Mouse (Mus musculus): Measurements from ENCODE around the gene Ptpn3. TPM values are rescaled to one million over a fixed set of nuclear protein-coding genes. Genes with fewer than 3 reads are reported as not detected.
A peak's percentile ranks its signal among the peaks of the same experiment; 100 is the strongest.

The Ptpn3 gene
- polyA plus RNA-seq, 1 experiment from 2014 or later = 4.9 TPM

DNA sequence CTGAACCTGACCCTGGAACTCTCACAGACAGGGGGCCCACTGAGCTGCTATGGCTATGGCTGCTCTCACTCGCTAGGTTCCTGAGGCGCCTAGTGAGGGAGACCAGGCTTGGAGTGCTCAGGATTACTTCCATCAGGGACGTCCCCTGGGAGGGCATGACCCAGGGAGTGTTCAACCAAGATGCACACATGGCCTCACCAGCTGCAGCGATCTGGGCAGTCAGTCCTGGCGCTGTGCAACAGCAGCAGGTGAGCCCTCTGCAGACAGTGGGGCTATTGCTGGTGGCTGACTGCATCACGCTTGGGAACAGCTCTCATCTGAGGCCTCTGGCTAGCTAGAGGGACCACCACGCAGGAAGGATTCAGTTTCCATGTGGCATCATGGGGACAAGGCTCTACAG lies 63.5 kb downstream of the Ptpn3 start:
- Histone ChIP-seq H3K4me1 (0 out of 2 replicates have a peak, but pooled peaks cover 15% of the 10 kb centered on the region), H3K9me3 (replicated peaks) (no peaks in the 10 kb centered on the region), H3K4me3 (replicated peaks) (no peak overlapping the region), H3K36me3 (no peaks in the 10 kb centered on the region), H3K27me3 (no peaks in the 10 kb centered on the region), H3K4me2 (replicated peaks) (no peak overlapping the region), H3K27ac (replicated peaks) (no peak overlapping the region), H3K9ac (no peak overlapping the region)
- 74% methylated on average over 7 of the region's 7 CpGs for WGBS
- ATAC-seq (ENCODE audit: insufficient number of reproducible peaks, low FRiP score, low TSS enrichment, low read depth) = peak; percentile 22; the same call in 1 of the 2 replicates

DNA sequence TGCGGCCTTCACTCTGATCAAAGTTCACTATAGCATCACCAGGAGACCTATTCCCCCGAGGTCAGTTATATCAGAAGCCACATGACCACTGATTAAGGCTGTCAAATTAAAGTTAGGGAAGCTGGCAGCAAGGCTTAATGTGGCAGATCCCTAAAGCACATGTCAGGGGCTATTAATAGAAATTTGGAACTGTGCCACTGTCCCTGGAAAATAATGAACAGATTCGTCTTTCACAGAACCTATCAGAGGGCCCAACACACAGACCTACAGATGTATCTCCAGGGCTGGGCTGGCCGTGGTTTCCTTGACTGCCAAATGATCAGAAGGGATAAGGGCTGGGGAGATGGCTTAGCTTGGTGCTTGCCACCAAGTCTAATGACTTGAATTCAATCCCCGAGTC lies 65.1 kb downstream of the Ptpn3 start:
- no peaks in the 10 kb centered on the region for H3K36me3 ChIP-seq
- no peak overlapping the region for H3K27ac ChIP-seq (replicated peaks)
- no peaks in the 10 kb centered on the region for H3K9me3 ChIP-seq (replicated peaks)
- no peaks in the 10 kb centered on the region for H3K27me3 ChIP-seq
- no peak for ATAC-seq (ENCODE audit: insufficient number of reproducible peaks, low FRiP score, low TSS enrichment, low read depth)
- 51% methylated on average over 5 of the region's 5 CpGs for WGBS
- no peak overlapping the region for H3K4me2 ChIP-seq (replicated peaks)
- peaks cover 12% of the 10 kb centered on the region for H3K4me1 ChIP-seq
- H3K9ac ChIP-seq = no peak overlapping the region
- H3K4me3 ChIP-seq (replicated peaks) = no peak overlapping the region

DNA sequence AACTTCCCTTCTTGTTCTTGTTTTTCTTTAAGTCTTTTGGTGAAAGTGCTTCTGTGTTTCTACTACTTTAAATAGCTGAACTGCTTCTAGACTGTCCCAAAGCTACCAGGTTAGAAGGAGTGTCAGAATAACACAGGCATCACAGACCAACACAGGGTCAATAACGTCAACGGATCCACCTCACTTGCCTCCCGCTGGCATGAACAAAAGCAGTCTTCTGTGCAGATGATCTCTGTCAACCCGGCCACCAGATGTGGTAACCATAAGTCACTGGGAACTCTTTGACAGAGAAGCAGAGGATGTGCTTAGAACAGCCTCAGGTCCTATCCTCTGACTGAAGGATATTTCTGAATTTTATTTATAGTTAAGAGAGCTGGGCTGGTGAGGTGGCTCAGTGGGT lies 65.9 kb downstream of the Ptpn3 start:
- Histone ChIP-seq H3K27me3 (no peaks in the 10 kb centered on the region), H3K4me3 (replicated peaks) (no peak overlapping the region), H3K36me3 (no peaks in the 10 kb centered on the region), H3K9me3 (replicated peaks) (no peaks in the 10 kb centered on the region), H3K27ac (replicated peaks) (no peak overlapping the region), H3K9ac (no peak overlapping the region), H3K4me1 (peaks cover 20% of the 10 kb centered on the region), H3K4me2 (replicated peaks) (no peak overlapping the region)
- WGBS = 70% methylated on average over 4 of the region's 4 CpGs
- ATAC-seq (ENCODE audit: insufficient number of reproducible peaks, low FRiP score, low TSS enrichment, low read depth) = no peak

DNA sequence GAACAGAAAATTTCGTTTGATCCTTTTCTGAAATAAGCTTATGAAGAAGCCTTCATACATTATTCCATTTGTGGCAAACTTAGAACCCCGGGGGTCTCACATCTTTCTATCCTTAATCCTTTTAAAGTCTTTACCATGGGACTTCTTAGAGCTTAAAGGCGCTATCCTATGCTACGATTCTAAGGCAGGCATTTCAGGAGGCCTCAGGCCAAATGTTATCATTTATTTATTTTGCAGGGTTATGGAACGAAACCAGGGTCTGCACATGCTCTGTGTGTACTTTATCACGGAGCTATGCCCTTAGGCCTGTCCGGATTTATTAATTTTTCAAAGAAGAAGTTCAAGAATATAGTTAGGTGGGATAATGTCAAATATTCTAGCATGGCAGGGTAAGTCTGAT lies 67.3 kb downstream of the Ptpn3 start:
- Histone ChIP-seq H3K9me3 (replicated peaks) (no peaks in the 10 kb centered on the region), H3K36me3 (no peaks in the 10 kb centered on the region), H3K27me3 (no peaks in the 10 kb centered on the region), H3K4me1 (peaks cover 34% of the 10 kb centered on the region), H3K9ac (no peak overlapping the region), H3K4me2 (replicated peaks) (no peak overlapping the region), H3K4me3 (replicated peaks) (no peak overlapping the region), H3K27ac (replicated peaks) (no peak overlapping the region)
- no peak for ATAC-seq (ENCODE audit: insufficient number of reproducible peaks, low FRiP score, low TSS enrichment, low read depth)
- 79% methylated on average over 7 of the region's 7 CpGs for WGBS

DNA sequence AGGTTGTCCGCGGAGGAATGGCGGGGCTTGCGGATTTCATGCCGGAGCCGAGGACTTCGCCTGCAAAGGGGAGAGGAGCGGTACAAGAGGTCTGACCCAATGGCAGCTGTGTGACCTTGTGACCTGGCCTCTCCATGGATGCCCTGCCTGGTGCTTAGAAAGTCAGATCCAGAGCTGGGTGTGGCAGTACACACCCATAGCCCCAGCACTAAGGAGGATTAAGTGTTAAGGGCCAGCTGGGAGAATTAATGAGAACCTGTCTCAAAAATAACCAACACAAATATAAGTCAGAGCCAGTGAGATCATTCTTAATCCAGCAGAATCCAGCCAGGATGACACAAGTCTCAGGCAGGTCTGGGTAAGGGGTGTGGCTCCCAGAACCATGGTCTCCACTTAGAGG lies 69.2 kb downstream of the Ptpn3 start:
- 85% methylated on average over 8 of the region's 8 CpGs for WGBS
- no peak for ATAC-seq (ENCODE audit: insufficient number of reproducible peaks, low FRiP score, low TSS enrichment, low read depth)

DNA sequence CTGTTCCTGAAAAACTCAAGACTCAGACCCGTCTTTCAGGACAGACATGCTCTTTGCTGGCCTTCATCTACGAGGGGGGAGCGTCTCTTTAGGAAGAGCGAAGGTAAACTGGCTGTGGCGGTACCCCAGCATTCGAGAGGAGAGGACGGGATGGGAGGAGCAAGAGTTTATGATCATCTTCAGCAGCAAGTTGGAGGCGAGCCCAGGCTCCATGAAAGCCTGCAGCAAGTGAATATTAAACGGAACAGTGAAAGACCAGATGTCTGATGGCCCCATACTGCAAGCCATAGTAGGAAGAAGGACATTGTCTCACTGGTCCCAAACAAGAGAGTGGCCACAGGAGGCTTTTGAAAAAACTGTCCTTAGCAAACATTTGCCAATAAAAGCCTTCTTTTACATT lies 70.3 kb downstream of the Ptpn3 start:
- 41% methylated on average over 9 of the region's 9 CpGs for WGBS
- no peaks in the 10 kb centered on the region for H3K9me3 ChIP-seq (replicated peaks)
- no peaks in the 10 kb centered on the region for H3K36me3 ChIP-seq
- H3K9ac ChIP-seq = no peak overlapping the region
- H3K4me3 ChIP-seq (replicated peaks) = no peak overlapping the region
- H3K4me2 ChIP-seq (replicated peaks) = no peak overlapping the region
- no peaks in the 10 kb centered on the region for H3K27me3 ChIP-seq
- no peak for ATAC-seq (ENCODE audit: insufficient number of reproducible peaks, low FRiP score, low TSS enrichment, low read depth)
- peaks cover 35% of the 10 kb centered on the region for H3K4me1 ChIP-seq
- H3K27ac ChIP-seq (replicated peaks) = no peak overlapping the region

More for the DNA sequence above, 69.2 kb downstream of the Ptpn3 start:
- H3K9ac ChIP-seq = no peak overlapping the region
- H3K27me3 ChIP-seq = no peaks in the 10 kb centered on the region
- no peaks in the 10 kb centered on the region for H3K36me3 ChIP-seq
- no peak overlapping the region for H3K27ac ChIP-seq (replicated peaks)
- H3K4me3 ChIP-seq (replicated peaks) = no peak overlapping the region
- no peaks in the 10 kb centered on the region for H3K9me3 ChIP-seq (replicated peaks)
- H3K4me1 ChIP-seq = peaks cover 36% of the 10 kb centered on the region
- no peak overlapping the region for H3K4me2 ChIP-seq (replicated peaks)

DNA sequence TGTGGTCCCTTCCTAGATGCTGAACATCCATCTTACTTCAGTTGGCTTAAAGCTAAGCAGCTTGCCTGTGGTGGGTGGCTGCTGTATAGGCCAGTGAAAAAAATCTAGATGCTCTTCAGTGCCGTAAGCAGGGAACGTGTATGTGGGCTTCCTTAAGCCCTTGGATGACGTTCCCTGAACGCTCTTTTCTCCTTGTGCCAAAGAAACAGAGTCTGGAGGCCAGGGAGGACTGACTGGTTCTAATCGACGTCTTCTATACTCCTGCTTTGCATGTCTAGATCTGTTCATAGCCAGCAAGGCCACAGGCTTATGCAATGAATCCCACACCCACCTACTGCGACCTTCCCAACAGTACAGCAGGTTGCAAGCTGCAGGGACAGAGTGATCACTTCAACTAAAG lies 71.3 kb downstream of the Ptpn3 start:
- H3K27me3 ChIP-seq = no peaks in the 10 kb centered on the region
- H3K9ac ChIP-seq = no peak overlapping the region
- ATAC-seq (ENCODE audit: insufficient number of reproducible peaks, low FRiP score, low TSS enrichment, low read depth) = no peak
- no peaks in the 10 kb centered on the region for H3K36me3 ChIP-seq
- 35% methylated on average over 7 of the region's 7 CpGs for WGBS
- H3K27ac ChIP-seq (replicated peaks) = peak overlapping the region; percentile 40
- no peak overlapping the region for H3K4me3 ChIP-seq (replicated peaks)
- no peak overlapping the region for H3K4me2 ChIP-seq (replicated peaks)
- peaks cover 35% of the 10 kb centered on the region for H3K4me1 ChIP-seq
- H3K9me3 ChIP-seq (replicated peaks) = no peaks in the 10 kb centered on the region

DNA sequence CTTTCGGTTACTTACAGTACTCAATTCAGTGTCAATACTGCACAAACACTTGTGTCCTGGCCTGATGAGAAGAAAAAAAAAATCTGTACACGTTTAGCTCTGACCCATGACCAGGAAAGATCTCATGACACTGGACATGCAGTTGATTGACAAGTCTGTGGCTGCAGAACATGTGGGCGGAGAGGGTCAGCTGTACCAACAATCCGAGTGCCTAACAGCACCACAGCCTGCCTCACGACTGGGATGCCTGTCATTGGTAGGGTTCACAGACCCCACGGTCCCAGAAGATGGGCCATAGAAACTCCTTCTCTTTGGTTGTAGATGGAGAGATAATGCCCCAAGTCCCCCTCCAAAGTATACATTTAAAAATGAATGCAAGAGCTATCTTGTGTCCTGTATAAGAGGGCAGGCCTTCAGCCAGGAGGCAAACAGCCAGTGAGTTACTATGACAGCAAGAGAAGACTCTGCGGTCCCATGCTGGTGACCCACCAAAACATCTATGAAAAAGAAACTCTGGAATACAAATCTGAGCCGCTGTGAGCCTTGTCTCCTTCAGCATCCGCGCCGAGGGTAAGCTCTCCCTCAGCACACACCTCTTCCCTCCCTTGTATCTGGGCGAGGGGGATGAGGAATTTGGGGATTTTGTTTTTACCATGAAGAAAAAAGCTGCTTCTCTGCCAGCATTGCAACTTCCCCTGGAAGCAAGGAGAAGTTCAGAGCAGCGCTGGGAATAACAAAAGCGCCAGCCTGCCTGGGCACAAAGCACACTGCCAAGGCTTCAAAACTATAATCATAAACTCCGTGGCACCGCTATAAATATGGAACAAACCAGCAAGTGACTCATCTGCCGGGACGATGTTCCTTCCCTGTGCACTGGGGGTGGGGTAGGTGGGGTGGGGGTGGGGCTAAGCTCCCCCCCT lies 72.8 kb downstream of the Ptpn3 start:
- Histone ChIP-seq H3K9me3 (replicated peaks) (no peaks in the 10 kb centered on the region), H3K4me1 (peaks cover 35% of the 10 kb centered on the region), H3K9ac (no peak overlapping the region), H3K36me3 (no peaks in the 10 kb centered on the region), H3K4me2 (replicated peaks) (peak overlapping the region; percentile 26; the same call in 1 of the 2 replicates), H3K4me3 (replicated peaks) (no peak overlapping the region), H3K27me3 (no peaks in the 10 kb centered on the region), H3K27ac (replicated peaks) (peak overlapping the region; percentile 48)
- WGBS = 57% methylated on average over 18 of the region's 18 CpGs
- no peak for ATAC-seq (ENCODE audit: insufficient number of reproducible peaks, low FRiP score, low TSS enrichment, low read depth)

DNA sequence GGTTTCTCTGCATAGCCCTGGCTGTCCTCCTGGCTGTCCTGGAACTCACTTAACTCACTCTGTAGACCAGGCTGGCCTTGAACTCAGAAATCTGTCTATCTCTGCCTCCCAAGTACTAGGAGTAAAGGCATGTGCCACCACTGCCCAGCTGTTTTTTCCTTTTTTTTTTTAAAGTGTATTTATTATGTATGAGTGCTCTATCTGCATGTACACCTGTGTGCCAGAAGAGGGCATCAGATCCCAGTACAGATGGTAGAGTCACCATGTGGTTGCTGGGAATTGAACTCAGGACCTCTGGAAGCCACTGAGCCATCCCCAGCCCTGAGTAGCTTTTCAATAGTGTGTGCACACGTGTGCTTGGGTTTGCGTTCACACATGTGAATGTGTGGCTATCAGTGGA lies 76.9 kb downstream of the Ptpn3 start:
- H3K9me3 ChIP-seq (replicated peaks) = no peaks in the 10 kb centered on the region
- no peak for ATAC-seq (ENCODE audit: insufficient number of reproducible peaks, low FRiP score, low TSS enrichment, low read depth)
- no peak overlapping the region for H3K4me2 ChIP-seq (replicated peaks)
- no peak overlapping the region for H3K4me3 ChIP-seq (replicated peaks)
- no peaks in the 10 kb centered on the region for H3K27me3 ChIP-seq
- peaks cover 14% of the 10 kb centered on the region for H3K4me1 ChIP-seq
- WGBS = 97% methylated on average over 2 of the region's 2 CpGs
- H3K9ac ChIP-seq = no peak overlapping the region
- H3K36me3 ChIP-seq = no peaks in the 10 kb centered on the region
- no peak overlapping the region for H3K27ac ChIP-seq (replicated peaks)

DNA sequence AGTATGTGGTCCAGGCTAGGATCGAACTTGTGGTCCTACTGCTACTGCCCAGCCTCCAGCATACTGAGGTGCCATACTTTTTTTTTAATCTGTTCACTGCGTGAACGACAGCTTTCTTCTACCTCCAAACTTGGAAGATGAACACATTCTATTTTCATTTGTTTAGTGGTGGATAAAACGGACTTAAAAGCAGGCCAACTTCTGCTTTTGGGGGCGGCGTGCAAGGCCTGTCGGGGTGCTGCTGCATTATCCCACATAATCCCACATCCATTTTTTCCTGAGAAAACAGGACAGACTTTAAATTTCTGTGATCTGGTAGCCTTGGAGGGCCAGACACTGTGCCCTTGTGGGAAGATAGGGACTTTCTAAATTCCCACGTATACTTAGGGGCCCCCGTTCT lies 83.9 kb downstream of the Ptpn3 start:
- Histone ChIP-seq H3K9me3 (replicated peaks) (no peaks in the 10 kb centered on the region), H3K4me2 (replicated peaks) (no peak overlapping the region), H3K4me3 (replicated peaks) (no peak overlapping the region), H3K4me1 (no peaks in the 10 kb centered on the region), H3K36me3 (no peaks in the 10 kb centered on the region; the same call in 1 of the 2 replicates), H3K27me3 (no peaks in the 10 kb centered on the region), H3K9ac (no peak overlapping the region), H3K27ac (replicated peaks) (no peak overlapping the region)
- 84% methylated on average over 9 of the region's 9 CpGs for WGBS
- ATAC-seq (ENCODE audit: insufficient number of reproducible peaks, low FRiP score, low TSS enrichment, low read depth) = no peak

DNA sequence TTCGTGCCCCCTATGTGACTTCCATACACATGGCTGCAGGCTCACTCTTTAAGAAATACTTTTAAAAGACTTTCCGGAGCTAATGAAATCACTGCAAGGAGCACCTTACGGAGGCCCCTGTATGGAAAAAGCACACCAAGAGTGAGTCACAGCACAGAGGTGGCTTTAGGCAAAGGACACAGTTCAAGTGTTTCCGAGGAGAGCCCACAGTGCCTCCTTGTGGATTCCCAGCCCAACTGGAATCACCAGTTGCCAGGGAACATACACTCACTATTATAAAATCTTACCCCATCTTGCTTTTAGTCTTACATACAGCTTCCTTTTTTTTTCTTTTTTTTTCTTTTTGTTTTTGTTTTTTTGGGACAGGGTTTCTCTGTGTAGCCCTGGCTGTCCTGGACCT lies 85.1 kb downstream of the Ptpn3 start:
- Histone ChIP-seq H3K36me3 (no peaks in the 10 kb centered on the region; the same call in 1 of the 2 replicates), H3K4me2 (replicated peaks) (no peak overlapping the region), H3K27me3 (no peaks in the 10 kb centered on the region), H3K9me3 (replicated peaks) (no peaks in the 10 kb centered on the region), H3K4me1 (no peaks in the 10 kb centered on the region), H3K4me3 (replicated peaks) (no peak overlapping the region), H3K9ac (no peak overlapping the region), H3K27ac (replicated peaks) (no peak overlapping the region)
- WGBS = 89% methylated on average over 4 of the region's 4 CpGs
- ATAC-seq (ENCODE audit: insufficient number of reproducible peaks, low FRiP score, low TSS enrichment, low read depth) = no peak

DNA sequence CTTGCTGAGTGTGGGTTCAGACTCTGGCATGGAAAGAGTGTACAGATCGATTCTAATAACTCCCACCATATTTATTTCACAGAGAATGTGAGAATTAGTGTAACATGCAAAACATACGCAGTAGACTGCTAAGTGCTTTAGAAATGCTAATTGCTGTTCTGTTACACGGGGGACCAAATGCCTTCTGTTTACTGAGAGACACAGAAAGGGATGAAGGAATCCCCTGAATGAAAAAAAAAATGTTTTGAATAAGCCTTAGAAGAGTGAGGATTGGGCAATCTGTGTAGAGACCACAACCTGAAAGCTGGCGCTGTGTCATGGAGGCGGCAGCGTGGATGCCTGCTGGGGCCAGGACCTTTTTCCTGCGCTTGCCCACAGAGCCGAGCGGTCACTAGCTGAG lies 86.8 kb downstream of the Ptpn3 start:
- no peak overlapping the region for H3K9ac ChIP-seq
- no peaks in the 10 kb centered on the region for H3K9me3 ChIP-seq (replicated peaks)
- no peak for ATAC-seq (ENCODE audit: insufficient number of reproducible peaks, low FRiP score, low TSS enrichment, low read depth)
- no peak overlapping the region for H3K4me2 ChIP-seq (replicated peaks)
- H3K27ac ChIP-seq (replicated peaks) = no peak overlapping the region
- WGBS = 70% methylated on average over 9 of the region's 9 CpGs
- H3K36me3 ChIP-seq = no peaks in the 10 kb centered on the region; the same call in 1 of the 2 replicates
- H3K4me1 ChIP-seq = no peaks in the 10 kb centered on the region
- H3K4me3 ChIP-seq (replicated peaks) = no peak overlapping the region
- H3K27me3 ChIP-seq = no peaks in the 10 kb centered on the region
